Mouse (Mus musculus) heart, embryonic 14.5 days (tissue): Measurements from ENCODE around the gene Lgi4. TPM values are rescaled to one million over a fixed set of nuclear protein-coding genes. Genes with fewer than 3 reads are reported as not detected.
A peak's percentile ranks its signal among the peaks of the same experiment; 100 is the strongest.

Experiments
- ATAC-seq: fragments of 200-750 bp; cut with Nextera tagmentation; 2 replicates; pipeline ENCODE4 v1.8.0; 2017; ENCODE audit warnings: low read depth, moderate TSS enrichment; ENCODE audit not compliant: insufficient number of reproducible peaks, insufficient read depth, low FRiP score
- H3K27ac ChIP-seq, 2 experiments: fragments of 200-500 bp in 1 of 2; fragments of 300-500 bp in 1 of 2; sonication (generic) in 1 of 2; replicated peaks in 1 of 2; 2 replicates each; pipeline ENCODE4 v1.5.1; 2012 to 2014; ENCODE audit warnings: low read depth in 2 of 2, low read length in 2 of 2, control low read depth in 1 of 2, mild to moderate bottlenecking in 1 of 2, mixed read lengths in 1 of 2; ENCODE audit not compliant: control insufficient read depth in 1 of 2, insufficient read depth in 1 of 2
- H3K27me3 ChIP-seq: fragments of 300-500 bp; sonication (generic); 2 replicates; pipeline ENCODE4 v1.6.1; 2014; ENCODE audit warnings: mild to moderate bottlenecking, low read length, control low read depth; ENCODE audit not compliant: control insufficient read depth, insufficient read depth
- H3K36me3 ChIP-seq: fragments of 300-500 bp; sonication (generic); 2 replicates; pipeline ENCODE4 v1.6.1; 2014; ENCODE audit warnings: mild to moderate bottlenecking, control low read depth, low read length, mixed read lengths; ENCODE audit not compliant: control insufficient read depth, insufficient read depth
- H3K4me1 ChIP-seq, 2 experiments: fragments of 200-500 bp in 1 of 2; fragments of 300-500 bp in 1 of 2; sonication (generic) in 1 of 2; 2 replicates each; pipeline ENCODE4 v1.6.1; 2012 to 2014; ENCODE audit warnings: low read length in 2 of 2, control low read depth in 1 of 2, mixed read lengths in 1 of 2; ENCODE audit not compliant: control insufficient read depth in 2 of 2, insufficient read depth in 2 of 2
- H3K4me2 ChIP-seq: fragments of 300-500 bp; sonication (generic); 2 replicates; pipeline ENCODE4 v1.6.1; 2014; ENCODE audit warnings: mild to moderate bottlenecking, low read length
- H3K4me3 ChIP-seq, 2 experiments: fragments of 200-500 bp in 1 of 2; fragments of 300-500 bp in 1 of 2; sonication (generic) in 1 of 2; 2 replicates each; pipeline ENCODE4 v1.5.1; 2012 to 2014; ENCODE audit warnings: low read length in 2 of 2, mild to moderate bottlenecking in 2 of 2, control low read depth in 1 of 2, low read depth in 1 of 2, moderate library complexity in 1 of 2; ENCODE audit not compliant: control insufficient read depth in 1 of 2, insufficient read depth in 1 of 2
- H3K9ac ChIP-seq: fragments of 300-500 bp; sonication (generic); 2 replicates; pipeline ENCODE4 v1.6.1; 2014; ENCODE audit warnings: mild to moderate bottlenecking, low read length
- H3K9me3 ChIP-seq: fragments of 300-500 bp; sonication (generic); 2 replicates; pipeline ENCODE4 v1.6.1; 2016; ENCODE audit warnings: low read length, control low read depth; ENCODE audit not compliant: control insufficient read depth
- whole genome bisulfite sequencing: fragments of 180-500 bp; shearing (Covaris S2); extraction: QIAGEN DNeasy Blood & Tissue Kit; methylation state at CpG from one replicate; pipeline ENCODE4 v1.1.7; 2014; 5-methylcytosine and 5-hydroxymethylcytosine counted together
- polyA plus RNA-seq: library from polyadenylated mRNA; unstranded; fragments of >200 nt; fragmentation: Nextera tagmentation; extraction: Ambion mirVana; gene quantifications from 2 replicates; pipeline ENCODE4 v1.2.1, GENCODE M21; 2014

Lgi4 gene
- polyA plus RNA-seq, 1 experiment from 2014 or later, result not detected

DNA sequence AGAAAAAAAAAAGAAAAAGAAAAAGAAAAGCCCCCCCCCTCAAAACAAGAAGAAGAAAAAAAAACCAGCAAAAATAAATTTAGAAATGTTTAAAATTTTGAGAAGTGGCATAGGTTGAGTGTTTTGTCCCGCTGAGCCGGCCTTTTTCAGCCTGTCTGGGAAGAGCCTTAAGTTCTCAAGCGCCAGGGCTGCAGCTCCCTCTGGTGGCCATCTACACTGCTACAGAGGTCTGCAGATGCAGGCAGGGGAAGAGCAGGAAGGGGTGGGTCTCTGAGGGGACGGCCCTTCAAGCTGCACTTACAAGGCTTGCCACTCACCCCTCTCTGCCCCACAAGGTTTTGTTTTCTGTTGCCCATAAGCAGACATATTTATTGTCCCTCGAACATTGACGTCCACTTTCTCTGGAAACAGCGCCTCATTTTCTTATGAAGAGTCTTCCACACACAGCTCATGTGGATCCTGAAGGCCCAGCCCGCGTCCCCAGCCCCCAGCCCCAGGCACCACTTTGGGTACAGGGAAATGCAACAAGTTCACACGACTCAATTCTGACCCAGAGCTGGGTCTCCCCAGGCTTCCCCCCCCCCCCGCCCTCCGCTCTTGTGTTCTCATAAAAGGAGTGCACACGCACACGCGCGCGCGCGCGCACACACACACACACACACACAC lies 38.6 kb downstream of the Lgi4 start:
- Histone ChIP-seq H3K9ac (peak overlapping the region; percentile 46; the same call in 1 of the 2 replicates), H3K4me2 (peak overlapping the region; percentile 52), H3K27ac (no peak overlapping the region), H3K9me3 (no peaks in the 10 kb centered on the region), H3K4me3 (peak overlapping the region; percentile 28 to 29), H3K4me1 (no peaks in the 10 kb centered on the region), H3K36me3 (no peaks in the 10 kb centered on the region), H3K27me3 (0 out of 2 replicates have a peak, but pooled peaks cover 7% of the 10 kb centered on the region)
- 44% methylated on average over 19 of the region's 20 CpGs for WGBS
- peak; percentile 89 for ATAC-seq

DNA sequence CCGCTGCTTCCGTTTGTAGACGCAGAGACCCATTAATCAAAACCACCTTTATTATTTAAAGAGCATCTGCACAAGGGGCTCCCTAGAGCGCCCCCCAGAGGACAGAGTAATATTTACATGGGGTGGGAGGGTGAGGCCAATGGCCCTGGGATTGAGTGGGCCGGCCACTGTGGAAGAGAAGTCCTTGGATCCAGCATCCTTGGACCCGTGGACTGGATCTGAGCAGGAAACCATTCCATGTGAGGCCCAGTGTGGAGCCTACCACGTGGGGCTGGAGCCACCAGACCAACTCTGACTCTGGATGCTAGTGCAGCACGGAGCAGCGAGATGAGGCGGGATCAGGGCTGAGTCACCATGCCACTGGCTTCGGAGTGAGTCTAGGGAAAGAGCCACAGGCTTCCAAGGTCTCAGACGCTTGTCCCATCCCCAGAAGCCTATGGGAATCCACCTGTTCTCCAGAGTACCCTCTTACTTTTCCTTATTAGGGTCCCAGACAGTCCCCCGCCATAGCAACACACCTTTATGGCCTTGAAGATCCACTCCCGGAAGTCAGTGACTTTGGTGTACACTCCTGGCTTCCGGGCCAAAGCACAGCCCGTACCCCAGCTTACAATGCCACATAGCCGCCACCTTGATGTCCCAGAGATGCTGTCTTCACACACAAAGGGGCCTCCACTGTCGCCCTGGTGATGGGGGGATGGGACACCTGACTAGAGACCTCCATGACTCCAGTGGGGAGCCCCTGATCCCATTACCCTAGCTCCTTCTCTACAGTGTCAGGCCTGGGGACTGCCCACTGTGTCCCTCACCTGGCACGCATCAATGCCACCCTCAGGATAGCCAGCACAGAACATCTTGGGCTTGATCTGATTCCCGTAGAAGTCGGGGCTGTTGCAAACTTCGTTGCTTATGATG lies 39.8 kb downstream of the Lgi4 start:
- H3K36me3 ChIP-seq, result no peaks in the 10 kb centered on the region
- H3K4me3 ChIP-seq, result no peak overlapping the region
- no peak overlapping the region for H3K4me2 ChIP-seq
- H3K4me1 ChIP-seq, result no peaks in the 10 kb centered on the region; a peak in 1 of 4 replicates
- no peak for ATAC-seq
- H3K9ac ChIP-seq, result no peak overlapping the region
- no peaks in the 10 kb centered on the region for H3K9me3 ChIP-seq
- WGBS, result 74% methylated on average over 22 of the region's 22 CpGs
- peaks cover 12% of the 10 kb centered on the region for H3K27me3 ChIP-seq
- H3K27ac ChIP-seq, result no peak overlapping the region

DNA sequence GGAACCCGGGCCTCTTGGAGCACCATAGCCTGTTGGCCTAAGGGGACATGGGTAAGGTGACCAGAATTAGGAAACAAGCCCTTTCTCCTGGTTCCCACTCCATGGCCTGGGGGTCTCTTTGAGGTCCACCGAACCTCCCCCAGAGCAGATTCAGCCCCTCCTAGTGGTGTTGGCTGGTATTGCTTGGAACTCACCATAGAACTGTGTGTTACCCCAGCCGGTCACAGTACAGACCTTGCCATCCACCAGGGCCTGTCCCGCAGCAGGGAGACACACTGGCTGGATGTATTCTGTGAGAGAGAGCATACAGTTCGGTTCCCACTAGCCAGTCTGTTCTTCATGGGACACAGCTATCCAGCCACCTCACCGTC lies 40.5 kb downstream of the Lgi4 start:
- H3K27me3 ChIP-seq, result peaks cover 13% of the 10 kb centered on the region
- H3K27ac ChIP-seq, result no peak overlapping the region
- no peaks in the 10 kb centered on the region for H3K9me3 ChIP-seq
- H3K4me1 ChIP-seq, result peaks cover 0 to under 1% of the 10 kb centered on the region in 2 experiments; a peak in 2 of 4 replicates
- WGBS, result 82% methylated on average over 6 of the region's 6 CpGs
- no peak overlapping the region for H3K4me2 ChIP-seq
- H3K9ac ChIP-seq, result no peak overlapping the region
- ATAC-seq, result no peak
- no peak overlapping the region for H3K4me3 ChIP-seq
- H3K36me3 ChIP-seq, result no peaks in the 10 kb centered on the region

DNA sequence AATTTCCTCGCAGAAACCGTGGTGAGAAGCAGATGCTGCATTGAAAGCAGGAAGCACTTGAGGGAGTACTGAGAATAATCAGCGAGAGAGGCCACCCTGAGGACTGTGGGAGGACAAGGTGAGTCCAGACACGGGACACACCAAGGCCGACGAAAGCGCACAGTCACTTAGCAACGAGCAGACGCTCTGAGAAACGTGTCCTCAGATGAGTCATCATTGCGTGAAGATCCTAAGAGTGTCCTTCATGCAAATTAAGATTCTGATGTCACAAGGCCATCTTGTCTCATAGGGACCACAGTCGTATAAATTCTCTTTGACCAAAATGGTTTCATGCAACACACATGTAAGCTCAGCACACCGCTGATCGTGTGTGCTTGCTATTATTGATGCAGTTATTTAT lies 41.6 kb downstream of the Lgi4 start:
- 53% methylated on average over 14 of the region's 14 CpGs for WGBS
- peaks cover 13% of the 10 kb centered on the region for H3K27me3 ChIP-seq
- ATAC-seq, result no peak
- H3K9ac ChIP-seq, result no peak overlapping the region
- peaks cover 5 to 7% of the 10 kb centered on the region in 2 experiments; a peak in 3 of 4 replicates for H3K4me1 ChIP-seq
- H3K36me3 ChIP-seq, result no peaks in the 10 kb centered on the region
- H3K9me3 ChIP-seq, result no peaks in the 10 kb centered on the region
- no peak overlapping the region for H3K4me3 ChIP-seq
- H3K4me2 ChIP-seq, result no peak overlapping the region
- no peak overlapping the region for H3K27ac ChIP-seq

DNA sequence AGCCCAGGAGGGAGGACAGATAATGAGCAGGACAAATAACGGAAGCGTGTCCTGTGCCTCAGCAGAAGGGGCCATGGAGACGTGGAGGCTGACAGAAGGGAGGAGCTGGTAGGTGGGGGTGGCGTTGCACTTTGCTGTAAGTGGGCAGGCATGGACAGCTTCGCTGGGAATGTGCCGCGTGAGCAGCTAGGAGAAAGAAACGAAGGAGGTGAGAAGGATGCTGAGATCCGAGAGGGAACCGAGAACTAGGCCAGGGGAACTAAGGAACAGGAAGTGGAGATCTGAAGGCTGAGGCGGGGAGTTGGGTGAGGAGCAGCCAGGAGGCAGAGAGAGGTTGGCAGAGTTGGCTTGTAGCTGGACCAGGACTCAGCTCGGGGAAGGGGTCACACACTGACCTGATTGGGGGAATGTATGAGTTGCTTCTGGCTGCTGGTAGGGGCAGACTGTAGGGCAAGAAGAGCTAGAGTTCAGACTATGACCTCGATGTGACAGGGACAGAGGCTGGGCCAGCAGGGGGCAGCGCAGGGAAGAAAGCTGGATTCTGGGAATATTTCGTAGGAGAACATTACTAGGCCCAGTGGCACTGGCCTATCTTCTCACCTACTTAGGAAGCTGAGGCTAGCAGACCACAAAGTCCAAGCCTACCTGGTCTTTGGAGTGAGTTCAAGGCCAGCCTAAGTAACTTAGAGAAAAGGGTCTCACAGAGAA lies 46.1 kb downstream of the Lgi4 start:
- WGBS, result 29% methylated on average over 15 of the region's 15 CpGs

DNA sequence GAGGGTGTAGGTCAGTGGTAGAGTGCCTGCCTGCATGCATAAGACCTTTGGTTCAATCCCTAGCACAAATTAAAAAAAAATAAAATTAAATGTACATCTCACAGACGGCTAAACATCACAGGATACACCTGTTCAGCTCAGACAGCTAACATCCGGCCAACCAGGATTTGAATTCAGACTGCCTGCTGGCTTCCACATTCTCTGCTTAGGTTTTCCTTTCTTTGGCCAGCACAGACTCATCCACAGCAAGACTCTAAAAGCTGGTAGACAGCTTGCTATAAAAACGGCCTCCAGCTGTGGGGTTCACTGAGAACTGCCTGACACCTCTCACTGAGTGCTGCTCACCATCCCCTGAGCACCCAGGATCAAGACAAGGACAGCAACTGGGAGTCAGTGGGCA lies 47.0 kb downstream of the Lgi4 start:
- no peak overlapping the region for H3K4me3 ChIP-seq
- no peaks in the 10 kb centered on the region for H3K9me3 ChIP-seq
- peaks cover 8 to 16% of the 10 kb centered on the region in 2 experiments for H3K4me1 ChIP-seq
- no peaks in the 10 kb centered on the region for H3K36me3 ChIP-seq
- 48% methylated on average over 3 of the region's 3 CpGs for WGBS
- H3K27ac ChIP-seq, result no peak overlapping the region
- no peak overlapping the region for H3K9ac ChIP-seq
- no peak overlapping the region for H3K4me2 ChIP-seq
- peaks cover 13% of the 10 kb centered on the region for H3K27me3 ChIP-seq
- no peak for ATAC-seq

More for the DNA sequence above, 46.1 kb downstream of the Lgi4 start:
- peak overlapping the region; percentile 34; the same call in 1 of the 2 replicates for H3K9ac ChIP-seq
- ATAC-seq, result no peak
- H3K27ac ChIP-seq, result peak overlapping the region; percentile 39 to 53; a peak in 3 of 4 replicates
- 0 out of 2 replicates have a peak overlapping the region, but pooled peaks have one; percentile 11 for H3K4me2 ChIP-seq
- no peaks in the 10 kb centered on the region for H3K36me3 ChIP-seq
- peaks cover 13% of the 10 kb centered on the region for H3K27me3 ChIP-seq
- no peaks in the 10 kb centered on the region for H3K9me3 ChIP-seq
- H3K4me3 ChIP-seq, result no peak overlapping the region
- peaks cover 8 to 15% of the 10 kb centered on the region in 2 experiments for H3K4me1 ChIP-seq

DNA sequence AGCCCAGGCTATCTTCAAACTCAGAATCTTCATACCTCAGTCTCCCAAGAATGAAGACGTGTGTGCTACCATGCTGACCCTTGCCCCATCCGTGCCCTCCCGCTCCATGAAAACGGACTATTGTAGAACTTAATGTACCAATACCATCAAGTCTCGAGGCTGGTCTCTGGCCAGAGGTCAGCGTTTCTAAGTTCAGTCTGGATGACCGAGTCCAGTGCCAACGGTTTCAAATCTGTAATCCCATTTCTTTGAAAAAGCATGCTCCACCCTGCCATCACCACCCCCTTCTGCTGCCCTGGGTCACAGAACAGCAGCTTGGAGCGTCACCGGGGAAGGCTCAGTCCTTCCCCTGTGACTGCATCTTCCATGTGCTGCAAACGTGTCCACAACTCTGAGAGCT lies 48.6 kb downstream of the Lgi4 start:
- Histone ChIP-seq H3K36me3 (no peaks in the 10 kb centered on the region), H3K4me1 (peaks cover 10 to 23% of the 10 kb centered on the region in 2 experiments), H3K4me2 (no peak overlapping the region), H3K9ac (no peak overlapping the region), H3K27me3 (peaks cover 5% of the 10 kb centered on the region), H3K27ac (no peak overlapping the region), H3K9me3 (no peaks in the 10 kb centered on the region), H3K4me3 (no peak overlapping the region)
- no peak for ATAC-seq
- 87% methylated on average over 11 of the region's 11 CpGs for WGBS
